Mouse (Mus musculus) megakaryocyte-erythroid progenitor cell, adult 5 weeks (primary cell): Measurements from ENCODE around the gene Rbbp4. TPM values are rescaled to one million over a fixed set of nuclear protein-coding genes. Genes with fewer than 3 reads are reported as not detected.

Experiments used
- polyA plus RNA-seq: library from polyadenylated mRNA; stranded (reverse); fragments of >175 nt; gene quantifications from 2 replicates; pipeline ENCODE4 v1.2.3, GENCODE M21; 2012

The Rbbp4 gene
- 51.0 and 59.6 TPM in 2 replicates for polyA plus RNA-seq

GRCm38 (mm10) chr4:129335216-129336074 lies at the start of gene Rbbp4, which contains the start of gene Zbtb8os:
Gene Rbbp4 (minus strand): TSS chr4:129335370.
Gene Zbtb8os (plus strand): TSS chr4:129335695.

GRCm38 (mm10) chr4:129377601-129378390 lies 42.6 kb upstream of the Rbbp4 start, which contains the start of gene Zbtb8a:
Gene Zbtb8a (minus strand): TSS chr4:129378116.

GRCm38 (mm10) chr4:129287472-129287981 lies 47.6 kb downstream of the Rbbp4 start, which contains the start of gene Sync:
Gene Sync (plus strand): TSS chr4:129287617.

GRCm38 (mm10) chr4:129261196-129261595 lies 74.0 kb downstream of the Rbbp4 start, which contains the start of gene C77080:
Gene C77080 (minus strand): TSS chr4:129261404.

Other genes starting within 250 kb of the Rbbp4 start
- gene Tmem54, start 229.8 kb downstream of the Rbbp4 start, polyA plus RNA-seq, result 0.16 TPM in 1 of 2 replicates, not detected in the other
- not detected in 2 replicates for gene Hpca, start 213.3 kb downstream of the Rbbp4 start, polyA plus RNA-seq
- 0.03 TPM in 1 of 2 replicates, not detected in the other for gene Fndc5, start 198.4 kb downstream of the Rbbp4 start, polyA plus RNA-seq
- 1.2 and 2.1 TPM in 2 replicates for gene S100pbp, start 145.6 kb downstream of the Rbbp4 start, polyA plus RNA-seq
- gene Yars, start 145.6 kb downstream of the Rbbp4 start, polyA plus RNA-seq, result 22.9 and 32.2 TPM in 2 replicates
- 5.6 and 6.0 TPM in 2 replicates for gene C77080, start 74.0 kb downstream of the Rbbp4 start, polyA plus RNA-seq
- gene Sync, start 47.8 kb downstream of the Rbbp4 start, polyA plus RNA-seq, result not detected in 2 replicates
- 2.6 and 3.8 TPM in 2 replicates for gene Zbtb8os, start 325 bp upstream of the Rbbp4 start, polyA plus RNA-seq
- gene Zbtb8a, start 42.7 kb upstream of the Rbbp4 start, polyA plus RNA-seq, result 3.2 and 3.7 TPM in 2 replicates
- not detected in 2 replicates for gene Zbtb8b, start 105.5 kb upstream of the Rbbp4 start, polyA plus RNA-seq
- 80.0 and 116 TPM in 2 replicates for gene Bsdc1, start 126.2 kb upstream of the Rbbp4 start, polyA plus RNA-seq
- gene Tssk3, start 155.7 kb upstream of the Rbbp4 start, polyA plus RNA-seq, result not detected in 2 replicates
- 3.2 and 3.4 TPM in 2 replicates for gene Fam229a, start 155.8 kb upstream of the Rbbp4 start, polyA plus RNA-seq
- gene Marcksl1, start 178.2 kb upstream of the Rbbp4 start, polyA plus RNA-seq, result 233 and 330 TPM in 2 replicates
- gene Hdac1, start 207.3 kb upstream of the Rbbp4 start, polyA plus RNA-seq, result 115 and 122 TPM in 2 replicates
- gene Lck, start 238.3 kb upstream of the Rbbp4 start, polyA plus RNA-seq, result 6.4 and 7.9 TPM in 2 replicates
- gene Fam167b, start 243.2 kb upstream of the Rbbp4 start, polyA plus RNA-seq, result not detected in 2 replicates